Mouse (Mus musculus): Measurements from ENCODE around the gene Aars.
"Not testable (repeated sequence)": the region's sequence is repeated elsewhere in the genome, so short reads cannot be mapped to it uniquely, and the experiment has no call there.

- not testable (repeated sequence) for TF ChIP-seq POLR2A, CTCF (IDR thresholded peaks at IDR 0.05; ENCODE audit: insufficient read depth, low read depth, low read length)
These were observed 6.3 kb upstream of the Aars start for GRCm38 (mm10) chr8:111026609-111027008.

All from olfactory bulb, adult 2 months (tissue).